Comparison of ENCODE assay signal across 13 mouse cellular contexts in genomic region chr16:92620841-92621518, GRCm38 (mm10).
DNase-seq lines count a peak whose midpoint lies in the region; ATAC-seq lines count a peak whose summit lies in the region.
"Had no signal": no experiment of that assay in that cellular context is flagged by ENCODE, and none has a peak within 500 bp of the region (broad histone marks: within the 10 kb centered on the region; RNA-seq: fewer than 3 reads in every experiment).

No protein-coding gene starts in this region.

- H3K4me1 ChIP-seq in limb, embryonic 15.5 days = peaks cover 10% of the 10 kb centered on the region; the same call in 1 of the 2 replicates
- H3K4me1 ChIP-seq: heart, embryonic 13.5 days; hindbrain, embryonic 15.5 days had no signal

- no peak overlapping the region for H3K4me3 ChIP-seq in limb, embryonic 15.5 days
- H3K4me3 ChIP-seq: heart, embryonic 13.5 days; hindbrain, embryonic 15.5 days had no signal

- ATAC-seq in activated CD4-positive, CD25-positive, alpha-beta regulatory T cell, adult 4 months = peak; percentile 84
- ATAC-seq in limb, embryonic 15.5 days (ENCODE audit: insufficient number of reproducible peaks, low FRiP score, low TSS enrichment, low read depth) = 0 out of 2 replicates have a peak, but pooled peaks have one; percentile 55

- 55% methylated on average over 10 of the region's 10 CpGs for WGBS in limb, embryonic 15.5 days

- peak; percentile 42 for DNase-seq in urinary bladder, postnatal 14 days (ENCODE audit: low spot score)
- no peak for DNase-seq in urinary bladder, postnatal 4 days (ENCODE audit: low spot score in 2 of 2)
- DNase-seq in MN1 (ENCODE audit: low spot score) = no peak
- no peak for DNase-seq in left cerebral cortex, postnatal 4 days
- DNase-seq in testis, postnatal 10 days (ENCODE audit: low spot score) = no peak
- DNase-seq: cerebellum, postnatal 25 days; kidney, postnatal 10 days; lung, adult 2 months; thymus, postnatal 36 days had no signal

- H3K27ac ChIP-seq in limb, embryonic 15.5 days = no peak overlapping the region
- H3K27ac ChIP-seq: heart, embryonic 13.5 days; hindbrain, embryonic 15.5 days had no signal

- H3K4me2 ChIP-seq in limb, embryonic 15.5 days = no peak overlapping the region
- H3K4me2 ChIP-seq: heart, embryonic 13.5 days; hindbrain, embryonic 15.5 days had no signal

- intact Hi-C loops in left cerebral cortex, postnatal 4 days (cut with DNase I) = no loop called here

- H3K36me3 ChIP-seq in limb, embryonic 15.5 days = no peaks in the 10 kb centered on the region
- H3K36me3 ChIP-seq: heart, embryonic 13.5 days; hindbrain, embryonic 15.5 days had no signal

- H3K9ac ChIP-seq in limb, embryonic 15.5 days = no peak overlapping the region
- H3K9ac ChIP-seq: heart, embryonic 13.5 days; hindbrain, embryonic 15.5 days had no signal

- H3K27me3 ChIP-seq in limb, embryonic 15.5 days = no peaks in the 10 kb centered on the region
- H3K27me3 ChIP-seq: hindbrain, embryonic 15.5 days had no signal

- 0 out of 2 replicates have a peak, but pooled peaks cover 2% of the 10 kb centered on the region for H3K9me3 ChIP-seq in limb, embryonic 15.5 days
- H3K9me3 ChIP-seq: hindbrain, embryonic 15.5 days had no signal
